Mouse (Mus musculus) hindbrain, postnatal 0 days (tissue): ENCODE measurements at regions not wholly inside any gene's neighbourhood (a gene's known extent, or its start where the extent isn't known, plus 50 kb on each side); places are given as distances from the start of the nearest gene placed in this dataset.

Source experiments
- ATAC-seq: fragments of 200-750 bp; cut with Nextera tagmentation; 2 replicates; pipeline ENCODE4 v1.8.0; 2017; ENCODE audit warnings: mild to moderate bottlenecking, moderate TSS enrichment, moderate library complexity
- DNase-seq: peaks from one replicate; pipeline ENCODE4 v3.0.0-alpha.2; 2015; ENCODE audit warnings: low spot score
- H3K27ac ChIP-seq: fragments of 300-500 bp; sonication (generic); 2 replicates; pipeline ENCODE4 v1.5.1; 2014; ENCODE audit warnings: mild to moderate bottlenecking
- H3K27me3 ChIP-seq: fragments of 300-500 bp; sonication (generic); 2 replicates; pipeline ENCODE4 v1.6.1; 2014; ENCODE audit warnings: low read length, mixed read lengths; ENCODE audit not compliant: insufficient read depth
- H3K36me3 ChIP-seq: fragments of 300-500 bp; sonication (generic); 2 replicates; pipeline ENCODE4 v1.6.1; 2014; ENCODE audit warnings: low read length, mixed read lengths; ENCODE audit not compliant: insufficient read depth
- H3K4me1 ChIP-seq: fragments of 300-500 bp; sonication (generic); 2 replicates; pipeline ENCODE4 v1.6.1; 2014; ENCODE audit warnings: antibody characterized with exemption, low read length, mixed read lengths; ENCODE audit not compliant: insufficient read depth
- H3K4me2 ChIP-seq: fragments of 300-500 bp; sonication (generic); 2 replicates; pipeline ENCODE4 v1.6.1; 2014; ENCODE audit warnings: low read depth, mild to moderate bottlenecking, low read length, moderate library complexity, mixed read lengths
- H3K4me3 ChIP-seq: fragments of 300-500 bp; sonication (generic); 2 replicates; pipeline ENCODE4 v1.5.1; 2014; ENCODE audit warnings: low read length
- H3K9ac ChIP-seq: fragments of 300-500 bp; sonication (generic); replicated peaks from 2 replicates; pipeline ENCODE4 v1.6.1; 2014; ENCODE audit warnings: mild to moderate bottlenecking, low read length, moderate library complexity, mixed read lengths
- H3K9me3 ChIP-seq: fragments of 300-500 bp; sonication (generic); 2 replicates; pipeline ENCODE4 v1.6.1; 2016; ENCODE audit warnings: low read length, mixed read lengths
- CTCF ChIP-seq: IDR thresholded peaks from 2 replicates; pipeline ENCODE4 v1.5.1; 2016; ENCODE audit warnings: antibody characterized with exemption, control low read depth, low read depth
- WGBS: fragments of 180-500 bp; shearing (Covaris S2); extraction: QIAGEN DNeasy Blood & Tissue Kit; methylation state at CpG from one replicate; pipeline ENCODE4 v1.1.7; 2014; 5-methylcytosine and 5-hydroxymethylcytosine counted together

DNA sequence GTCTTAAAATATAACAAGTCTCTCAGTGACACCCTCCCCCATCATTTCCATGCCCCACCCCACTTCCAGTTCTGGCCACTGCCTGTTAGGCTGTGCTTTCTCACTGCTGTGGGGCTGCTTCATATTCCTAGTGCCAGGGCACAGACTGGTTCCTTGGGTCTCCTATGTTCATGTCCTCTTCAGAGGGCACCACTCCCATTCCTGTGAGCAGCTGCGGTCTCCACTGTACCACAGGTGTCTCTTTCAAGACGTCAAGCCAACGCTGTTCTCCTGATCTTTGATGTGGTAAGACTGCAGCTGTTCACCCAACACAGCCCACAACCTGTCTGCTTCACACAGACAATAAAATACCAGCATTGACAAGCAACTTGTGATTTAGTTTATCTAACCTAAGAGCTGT, 204.5 kb downstream of the Ankrd50 start:
- H3K4me1 ChIP-seq, result no peaks in the 10 kb centered on the region
- no peak for ATAC-seq
- WGBS, result 91% methylated on average over 3 of the region's 3 CpGs
- TF ChIP-seq CTCF, result no peak
- DNase-seq, result no peak
- no peak overlapping the region for H3K27ac ChIP-seq
- no peaks in the 10 kb centered on the region; the same call in 1 of the 2 replicates for H3K27me3 ChIP-seq
- no peak overlapping the region for H3K4me2 ChIP-seq
- no peaks in the 10 kb centered on the region for H3K9me3 ChIP-seq
- H3K9ac ChIP-seq, result no peak overlapping the region
- no peaks in the 10 kb centered on the region for H3K36me3 ChIP-seq
- no peak overlapping the region for H3K4me3 ChIP-seq

DNA sequence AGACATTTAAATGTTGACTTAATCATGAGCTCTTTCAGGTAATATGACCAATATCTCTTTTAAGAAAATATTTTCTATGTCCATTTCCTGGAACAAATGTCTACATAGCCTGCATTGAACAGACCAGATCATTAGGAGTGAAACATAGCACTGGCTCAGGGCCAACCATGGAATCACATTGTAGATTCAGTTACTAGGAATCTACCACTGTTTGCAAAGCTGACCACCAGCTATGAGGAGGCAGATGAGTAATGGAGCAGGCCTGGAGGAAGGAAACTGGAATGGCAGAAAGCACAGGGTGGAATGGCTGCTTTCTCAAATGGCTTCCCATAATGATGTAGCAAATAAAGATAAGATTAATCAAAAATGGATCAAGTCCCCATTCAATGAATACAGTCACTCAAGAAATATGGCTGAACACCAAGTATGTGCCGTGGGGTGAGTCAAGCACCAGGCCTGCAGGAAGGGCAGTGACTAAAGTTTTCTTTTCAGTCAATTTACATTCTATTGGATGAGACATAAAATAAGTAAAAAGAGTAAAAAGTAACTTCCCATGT, 207.6 kb downstream of the Ankrd50 start:
- 100% methylated on average over 1 of the region's 1 CpGs for WGBS
- H3K36me3 ChIP-seq, result no peaks in the 10 kb centered on the region
- no peak for TF ChIP-seq CTCF
- H3K27ac ChIP-seq, result no peak overlapping the region
- ATAC-seq (no peak), DNase-seq (no peak)
- no peak overlapping the region for H3K9ac ChIP-seq
- no peaks in the 10 kb centered on the region for H3K4me1 ChIP-seq
- H3K4me2 ChIP-seq, result no peak overlapping the region
- H3K27me3 ChIP-seq, result no peaks in the 10 kb centered on the region; the same call in 1 of the 2 replicates
- H3K9me3 ChIP-seq, result no peaks in the 10 kb centered on the region
- no peak overlapping the region for H3K4me3 ChIP-seq

GRCm38 (mm10) chr3:38275321-38275720, 209.3 kb downstream of the Ankrd50 start:
- Histone ChIP-seq H3K9ac (no peak overlapping the region), H3K36me3 (no peaks in the 10 kb centered on the region), H3K9me3 (no peaks in the 10 kb centered on the region), H3K27ac (no peak overlapping the region), H3K27me3 (no peaks in the 10 kb centered on the region), H3K4me3 (no peak overlapping the region), H3K4me2 (no peak overlapping the region), H3K4me1 (no peaks in the 10 kb centered on the region)
- ATAC-seq, result no peak
- DNase-seq, result no peak
- 54% methylated on average over 2 of the region's 2 CpGs for WGBS
- TF ChIP-seq CTCF, result no peak

GRCm38 (mm10) chr3:38270742-38271141, 213.9 kb downstream of the Ankrd50 start:
- Histone ChIP-seq H3K9me3 (no peaks in the 10 kb centered on the region), H3K27ac (no peak overlapping the region), H3K4me3 (no peak overlapping the region), H3K36me3 (no peaks in the 10 kb centered on the region), H3K4me1 (no peaks in the 10 kb centered on the region), H3K27me3 (no peaks in the 10 kb centered on the region), H3K4me2 (no peak overlapping the region), H3K9ac (no peak overlapping the region)
- DNase-seq (no peak), ATAC-seq (no peak)
- TF ChIP-seq CTCF, result no peak
- WGBS, result 69% methylated on average over 6 of the region's 6 CpGs

- Histone ChIP-seq H3K36me3 (no peaks in the 10 kb centered on the region), H3K4me3 (no peak overlapping the region), H3K27ac (no peak overlapping the region), H3K9me3 (no peaks in the 10 kb centered on the region), H3K27me3 (no peaks in the 10 kb centered on the region), H3K4me2 (no peak overlapping the region), H3K9ac (no peak overlapping the region), H3K4me1 (no peaks in the 10 kb centered on the region; the same call in none of the 2 replicates)
- 92% methylated on average over 7 of the region's 7 CpGs for WGBS
- TF ChIP-seq CTCF, result no peak
- DNase-seq, result no peak
- ATAC-seq, result no peak
These were observed 216.4 kb downstream of the Ankrd50 start for GRCm38 (mm10) chr3:38268226-38268625.

GRCm38 (mm10) chr3:38263261-38264141, 221.1 kb downstream of the Ankrd50 start:
- DNase-seq (peak; percentile 33), ATAC-seq (no peak)
- 29% methylated on average over 16 of the region's 16 CpGs for WGBS
- no peak for TF ChIP-seq CTCF
- no peak overlapping the region for H3K9ac ChIP-seq
- no peaks in the 10 kb centered on the region for H3K27me3 ChIP-seq
- no peak overlapping the region for H3K27ac ChIP-seq
- H3K4me1 ChIP-seq, result no peaks in the 10 kb centered on the region; the same call in none of the 2 replicates
- no peaks in the 10 kb centered on the region for H3K9me3 ChIP-seq
- H3K36me3 ChIP-seq, result no peaks in the 10 kb centered on the region
- H3K4me3 ChIP-seq, result no peak overlapping the region
- H3K4me2 ChIP-seq, result no peak overlapping the region
